Mouse (Mus musculus): ENCODE measurements around the gene Hba-a1.

- TF ChIP-seq POLR2A (IDR thresholded peaks at IDR 0.05; ENCODE audit: insufficient read depth, low read depth, low read length) (no peak), CTCF (IDR thresholded peaks at IDR 0.05; ENCODE audit: insufficient read depth, low read depth, low read length) (no peak)
Measured at GRCm38 (mm10) chr11:32281416-32282144, 1.7 kb upstream of the Hba-a1 start.

Measured in olfactory bulb, adult 2 months (tissue).